Mouse (Mus musculus) forebrain, embryonic 11.5 days (tissue): Measurements from ENCODE around the gene Abcb8. TPM values are rescaled to one million over a fixed set of nuclear protein-coding genes. Genes with fewer than 3 reads are reported as not detected.
"Not testable (repeated sequence)": the region's sequence is repeated elsewhere in the genome, so short reads cannot be mapped to it uniquely, and the experiment has no call there.

Experiments
- ATAC-seq: fragments of 200-750 bp; cut with Nextera tagmentation; replicated peaks from 2 replicates; pipeline ENCODE4 v1.8.0; 2017; ENCODE audit warnings: moderate TSS enrichment; ENCODE audit not compliant: low FRiP score
- DNase-seq: peaks from one replicate; pipeline ENCODE4 v3.0.0-alpha.2; 2017; ENCODE audit warnings: low spot score
- H3K27ac ChIP-seq: fragments of 300-500 bp; sonication (generic); 2 replicates; pipeline ENCODE4 v1.5.1; 2014; ENCODE audit warnings: low read depth, low read length
- H3K27me3 ChIP-seq: fragments of 300-500 bp; sonication (generic); 2 replicates; pipeline ENCODE4 v1.6.1; 2014; ENCODE audit warnings: mild to moderate bottlenecking, low read length, mixed read lengths; ENCODE audit not compliant: control insufficient read depth, insufficient read depth
- H3K36me3 ChIP-seq: fragments of 300-500 bp; sonication (generic); 2 replicates; pipeline ENCODE4 v1.6.1; 2014; ENCODE audit warnings: mild to moderate bottlenecking, low read length, moderate library complexity, mixed read lengths; ENCODE audit not compliant: control insufficient read depth, insufficient read depth
- H3K4me1 ChIP-seq: fragments of 300-500 bp; sonication (generic); replicated peaks from 2 replicates; pipeline ENCODE4 v1.6.1; 2014; ENCODE audit warnings: low read length, mixed read lengths; ENCODE audit not compliant: control insufficient read depth, insufficient read depth
- H3K4me2 ChIP-seq: fragments of 300-500 bp; sonication (generic); 2 replicates; pipeline ENCODE4 v1.6.1; 2014; ENCODE audit warnings: low read depth, mild to moderate bottlenecking, low read length, moderate library complexity, mixed read lengths; ENCODE audit not compliant: severe bottlenecking
- H3K4me3 ChIP-seq: fragments of 300-500 bp; sonication (generic); 2 replicates; pipeline ENCODE4 v1.5.1; 2014; ENCODE audit warnings: low read depth, low read length
- H3K9ac ChIP-seq: fragments of 300-500 bp; sonication (generic); 2 replicates; pipeline ENCODE4 v1.6.1; 2014; ENCODE audit warnings: low read length
- H3K9me3 ChIP-seq: fragments of 300-500 bp; sonication (generic); 2 replicates; pipeline ENCODE4 v1.6.1; 2016; ENCODE audit warnings: low read length, mixed read lengths; ENCODE audit not compliant: control insufficient read depth
- WGBS: fragments of 180-500 bp; shearing (Covaris S2); extraction: QIAGEN DNeasy Blood & Tissue Kit; methylation state at CpG from one replicate; pipeline ENCODE4 v1.1.7; 2014; 5-methylcytosine and 5-hydroxymethylcytosine counted together
- polyA plus RNA-seq: library from polyadenylated mRNA; unstranded; fragments of >200 nt; fragmentation: Nextera tagmentation; extraction: Ambion mirVana; gene quantifications from 2 replicates; pipeline ENCODE4 v1.2.1, GENCODE M21; 2014

The Abcb8 gene
- polyA plus RNA-seq, 1 experiment from 2014 or later, result 45.5 TPM

DNA sequence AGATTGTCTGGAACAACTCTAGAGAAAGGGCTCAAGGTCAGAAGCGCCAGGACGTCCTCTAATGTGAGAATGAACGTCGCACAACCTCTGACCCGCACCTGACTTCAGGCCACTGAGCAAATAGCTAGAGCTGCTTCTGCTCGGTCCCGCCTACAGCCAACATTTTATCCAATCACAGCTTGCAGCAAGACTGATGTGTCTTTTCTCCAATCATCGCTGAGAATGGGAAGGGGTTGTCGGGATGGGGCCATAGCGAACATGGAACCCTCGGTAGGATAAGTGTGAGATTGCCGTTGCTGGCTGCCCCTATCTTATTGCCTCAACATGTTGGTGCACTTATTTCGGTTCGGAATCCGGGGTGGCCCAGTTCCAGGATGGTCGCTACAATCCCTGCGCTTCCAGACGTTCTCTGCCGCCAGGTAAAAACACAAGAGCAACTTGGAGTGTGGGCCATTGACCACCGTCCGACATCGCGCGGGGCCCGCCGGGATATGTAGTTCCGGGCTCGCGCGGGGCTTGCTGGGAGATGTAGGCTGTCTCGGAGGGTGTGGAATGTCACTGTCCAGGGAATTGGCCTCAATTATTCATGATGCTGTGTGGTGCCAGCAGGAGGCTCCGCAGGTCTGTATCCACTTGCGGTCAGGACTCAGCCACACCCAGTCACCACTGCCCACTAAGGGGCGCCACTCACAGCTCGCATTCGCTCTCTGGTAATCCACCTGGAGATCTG lies 867 bp downstream of the Abcb8 start:
- H3K27ac ChIP-seq, result no peak overlapping the region; the same call in 1 of the 2 replicates
- peak overlapping the region; percentile 52 for H3K4me2 ChIP-seq
- H3K9ac ChIP-seq, result peak overlapping the region; percentile 47
- 2% methylated on average over 36 of the region's 36 CpGs for WGBS
- no peaks in the 10 kb centered on the region for H3K9me3 ChIP-seq
- H3K27me3 ChIP-seq, result no peaks in the 10 kb centered on the region; the same call in 1 of the 2 replicates
- ATAC-seq (peak; percentile 97), DNase-seq (peak; percentile 93)
- H3K36me3 ChIP-seq, result no peaks in the 10 kb centered on the region
- H3K4me1 ChIP-seq, result no peaks in the 10 kb centered on the region
- H3K4me3 ChIP-seq, result peak overlapping the region; percentile 41

DNA sequence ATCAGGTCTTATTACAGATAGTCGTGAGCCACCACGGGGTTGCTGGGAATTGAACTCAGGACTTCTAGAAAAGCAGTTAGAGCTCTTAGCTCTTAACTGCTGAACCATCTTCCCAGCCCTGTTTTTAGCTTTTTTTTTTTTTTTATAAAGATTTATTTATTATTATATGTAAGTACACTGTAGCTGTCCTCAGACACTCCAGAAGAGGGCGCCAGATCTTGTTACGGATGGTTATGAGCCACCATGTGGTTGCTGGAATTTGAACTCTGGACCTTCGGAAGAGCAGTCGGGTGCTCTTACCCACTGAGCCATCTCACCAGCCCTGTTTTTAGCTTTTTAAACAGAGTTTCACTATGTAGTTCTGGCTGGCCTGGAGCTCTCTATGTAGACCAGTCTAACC lies 2.8 kb downstream of the Abcb8 start:
- not testable (repeated sequence) for H3K4me1 ChIP-seq, ATAC-seq, H3K27ac ChIP-seq, H3K9me3 ChIP-seq, H3K4me2 ChIP-seq, H3K27me3 ChIP-seq, H3K4me3 ChIP-seq, DNase-seq, H3K9ac ChIP-seq, H3K36me3 ChIP-seq
- 90% methylated on average over 6 of the region's 6 CpGs for WGBS

DNA sequence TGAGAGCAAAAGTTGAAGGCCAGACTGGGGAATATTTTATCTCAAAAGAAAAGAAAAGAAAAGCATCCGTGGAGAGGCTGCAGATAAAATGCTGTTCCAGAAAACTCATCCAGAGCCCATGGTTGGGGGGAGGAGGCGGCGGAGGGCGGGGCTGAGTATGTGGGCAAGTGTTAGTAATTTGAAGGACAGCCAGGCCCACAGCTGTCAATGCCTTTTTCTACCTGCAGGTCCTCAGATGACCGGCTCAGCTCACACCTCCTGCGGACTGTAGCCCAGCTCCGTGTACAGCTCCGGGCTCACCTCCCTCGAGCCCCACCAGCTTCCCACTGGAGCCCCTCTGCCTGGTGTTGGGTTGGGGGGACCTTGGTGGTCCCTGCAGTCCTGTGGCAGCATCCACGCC lies 6.2 kb downstream of the Abcb8 start:
- 91% methylated on average over 10 of the region's 10 CpGs for WGBS
- H3K4me3 ChIP-seq, result no peak overlapping the region
- H3K36me3 ChIP-seq, result no peaks in the 10 kb centered on the region; the same call in 1 of the 2 replicates
- no peaks in the 10 kb centered on the region for H3K27me3 ChIP-seq
- H3K4me1 ChIP-seq, result no peaks in the 10 kb centered on the region
- H3K9me3 ChIP-seq, result no peaks in the 10 kb centered on the region
- H3K9ac ChIP-seq, result no peak overlapping the region
- no peak overlapping the region for H3K27ac ChIP-seq
- H3K4me2 ChIP-seq, result no peak overlapping the region
- ATAC-seq (no peak), DNase-seq (no peak)

DNA sequence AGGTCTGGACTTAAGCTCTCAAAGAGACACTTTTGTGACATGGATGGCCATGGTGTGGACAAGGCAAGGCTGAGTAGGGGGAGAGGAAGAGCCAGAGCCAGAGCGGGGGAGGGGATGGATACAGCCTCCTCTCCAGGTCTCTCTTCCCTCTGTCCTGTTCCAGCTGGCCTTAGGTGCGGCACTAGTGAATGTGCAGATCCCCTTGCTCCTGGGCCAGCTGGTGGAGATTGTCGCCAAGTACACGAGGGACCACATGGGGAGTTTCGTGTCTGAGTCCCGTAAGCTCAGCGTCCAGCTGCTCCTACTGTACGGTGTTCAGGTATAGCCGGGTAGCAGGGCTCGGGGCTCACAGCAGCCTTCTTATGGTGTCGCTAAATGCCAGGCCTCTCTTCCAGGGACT lies 6.9 kb downstream of the Abcb8 start:
- Histone ChIP-seq H3K4me1 (no peaks in the 10 kb centered on the region), H3K27me3 (no peaks in the 10 kb centered on the region), H3K4me2 (no peak overlapping the region), H3K9me3 (no peaks in the 10 kb centered on the region), H3K9ac (no peak overlapping the region), H3K4me3 (no peak overlapping the region), H3K36me3 (no peaks in the 10 kb centered on the region; the same call in 1 of the 2 replicates), H3K27ac (no peak overlapping the region)
- DNase-seq (no peak), ATAC-seq (no peak)
- WGBS, result 85% methylated on average over 11 of the region's 11 CpGs

DNA sequence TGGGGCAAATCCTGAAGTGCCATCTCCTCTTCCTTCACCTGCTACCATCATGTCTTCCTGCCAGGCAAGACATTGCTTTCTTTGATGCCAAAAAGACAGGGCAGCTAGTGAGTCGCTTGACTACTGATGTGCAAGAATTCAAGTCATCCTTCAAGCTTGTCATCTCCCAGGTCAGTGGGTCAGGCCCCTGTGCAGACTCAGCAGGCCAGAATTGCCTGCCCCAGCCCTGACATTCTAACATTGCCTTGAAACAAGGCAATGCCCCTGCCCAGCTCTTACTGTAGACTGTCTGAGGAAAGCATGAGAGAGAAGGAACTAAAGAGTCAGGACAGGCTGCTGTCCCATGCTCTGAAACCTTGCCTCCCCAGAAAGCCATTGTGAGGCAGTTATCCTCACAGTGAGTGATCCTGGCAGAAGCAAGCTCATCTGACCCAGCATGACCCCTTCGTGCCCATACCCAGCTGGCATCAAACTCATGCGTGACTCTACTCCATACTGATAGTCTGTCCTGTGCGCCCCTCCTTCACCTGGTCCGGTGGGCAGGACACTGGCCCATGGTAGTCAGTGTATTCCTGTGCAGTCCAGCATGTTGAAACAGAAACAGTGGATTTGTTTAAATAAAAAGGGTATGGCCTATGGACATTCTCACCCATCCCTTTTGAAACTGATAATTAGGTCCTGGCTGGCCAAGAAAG lies 7.6 kb downstream of the Abcb8 start:
- no peaks in the 10 kb centered on the region for H3K9me3 ChIP-seq
- no peaks in the 10 kb centered on the region; the same call in 1 of the 2 replicates for H3K36me3 ChIP-seq
- no peak overlapping the region for H3K9ac ChIP-seq
- no peak overlapping the region for H3K4me2 ChIP-seq
- no peak overlapping the region for H3K4me3 ChIP-seq
- no peaks in the 10 kb centered on the region for H3K27me3 ChIP-seq
- WGBS, result 94% methylated on average over 5 of the region's 5 CpGs
- H3K4me1 ChIP-seq, result no peaks in the 10 kb centered on the region
- H3K27ac ChIP-seq, result no peak overlapping the region
- no peak for ATAC-seq
- no peak for DNase-seq

GRCm38 (mm10) chr5:24401969-24402368 lies 8.5 kb downstream of the Abcb8 start:
- Histone ChIP-seq H3K27ac (no peak overlapping the region), H3K4me3 (no peak overlapping the region), H3K9ac (no peak overlapping the region), H3K4me1 (no peaks in the 10 kb centered on the region), H3K36me3 (no peaks in the 10 kb centered on the region; the same call in 1 of the 2 replicates), H3K9me3 (no peaks in the 10 kb centered on the region), H3K4me2 (no peak overlapping the region), H3K27me3 (no peaks in the 10 kb centered on the region)
- DNase-seq (no peak), ATAC-seq (no peak)
- WGBS, result 87% methylated on average over 9 of the region's 9 CpGs

DNA sequence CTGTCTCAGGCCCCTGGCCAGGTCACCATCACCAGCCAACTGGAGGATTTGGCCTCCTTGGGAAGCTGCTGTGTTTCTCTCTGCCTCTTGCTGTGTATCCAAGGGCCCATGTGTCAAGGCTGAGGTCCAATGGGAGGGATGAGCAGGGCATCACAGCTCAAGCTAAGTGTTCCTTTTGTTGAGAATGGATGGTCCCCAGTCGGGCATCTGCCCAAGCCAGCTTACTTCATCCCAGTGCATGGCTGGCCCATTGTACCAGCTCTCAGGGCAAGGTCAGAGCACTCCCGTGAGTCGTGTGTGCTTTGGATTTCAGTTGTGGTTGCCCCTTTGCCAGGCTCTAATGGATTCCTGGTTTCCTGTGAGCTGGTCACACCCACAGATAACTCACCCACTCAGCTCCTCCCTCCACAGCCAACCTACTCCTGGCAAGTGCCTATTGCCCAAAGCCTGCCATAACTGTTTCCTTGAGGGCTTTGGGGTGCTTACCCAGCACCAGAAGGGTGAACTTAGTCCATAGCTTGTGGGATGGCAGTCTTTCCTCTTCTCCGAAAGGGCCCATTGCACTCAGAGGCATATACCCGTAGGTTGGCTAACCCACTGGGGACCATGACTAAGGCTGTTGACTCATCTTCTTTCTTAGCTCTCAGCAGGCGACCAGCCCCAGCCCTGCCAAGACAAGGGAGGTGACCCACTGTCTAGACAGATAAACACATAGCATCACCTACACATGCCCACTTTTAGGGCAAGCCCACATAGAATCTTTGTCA lies 11.3 kb downstream of the Abcb8 start:
- Histone ChIP-seq H3K36me3 (no peaks in the 10 kb centered on the region; the same call in 1 of the 2 replicates), H3K9ac (no peak overlapping the region), H3K4me2 (no peak overlapping the region), H3K4me1 (no peaks in the 10 kb centered on the region), H3K27ac (no peak overlapping the region), H3K9me3 (no peaks in the 10 kb centered on the region), H3K27me3 (no peaks in the 10 kb centered on the region), H3K4me3 (no peak overlapping the region)
- DNase-seq, result no peak
- no peak for ATAC-seq
- 85% methylated on average over 6 of the region's 6 CpGs for WGBS

GRCm38 (mm10) chr5:24405389-24405876 lies 12.0 kb downstream of the Abcb8 start:
- Histone ChIP-seq H3K9ac (no peak overlapping the region), H3K27ac (no peak overlapping the region), H3K27me3 (no peaks in the 10 kb centered on the region), H3K4me2 (no peak overlapping the region), H3K36me3 (no peaks in the 10 kb centered on the region; the same call in 1 of the 2 replicates), H3K4me3 (no peak overlapping the region), H3K4me1 (no peaks in the 10 kb centered on the region), H3K9me3 (no peaks in the 10 kb centered on the region)
- ATAC-seq (no peak), DNase-seq (no peak)
- WGBS, result 79% methylated on average over 3 of the region's 3 CpGs
